Mouse (Mus musculus): Measurements from ENCODE around the gene Cacna2d3.

Gene Cacna2d3

GRCm38 (mm10) chr14:28959042-28959441, 762.6 kb downstream of the Cacna2d3 start:
- DNase-seq (ENCODE audit: extremely low read depth, insufficient read length, low spot score) = no peak

DNA sequence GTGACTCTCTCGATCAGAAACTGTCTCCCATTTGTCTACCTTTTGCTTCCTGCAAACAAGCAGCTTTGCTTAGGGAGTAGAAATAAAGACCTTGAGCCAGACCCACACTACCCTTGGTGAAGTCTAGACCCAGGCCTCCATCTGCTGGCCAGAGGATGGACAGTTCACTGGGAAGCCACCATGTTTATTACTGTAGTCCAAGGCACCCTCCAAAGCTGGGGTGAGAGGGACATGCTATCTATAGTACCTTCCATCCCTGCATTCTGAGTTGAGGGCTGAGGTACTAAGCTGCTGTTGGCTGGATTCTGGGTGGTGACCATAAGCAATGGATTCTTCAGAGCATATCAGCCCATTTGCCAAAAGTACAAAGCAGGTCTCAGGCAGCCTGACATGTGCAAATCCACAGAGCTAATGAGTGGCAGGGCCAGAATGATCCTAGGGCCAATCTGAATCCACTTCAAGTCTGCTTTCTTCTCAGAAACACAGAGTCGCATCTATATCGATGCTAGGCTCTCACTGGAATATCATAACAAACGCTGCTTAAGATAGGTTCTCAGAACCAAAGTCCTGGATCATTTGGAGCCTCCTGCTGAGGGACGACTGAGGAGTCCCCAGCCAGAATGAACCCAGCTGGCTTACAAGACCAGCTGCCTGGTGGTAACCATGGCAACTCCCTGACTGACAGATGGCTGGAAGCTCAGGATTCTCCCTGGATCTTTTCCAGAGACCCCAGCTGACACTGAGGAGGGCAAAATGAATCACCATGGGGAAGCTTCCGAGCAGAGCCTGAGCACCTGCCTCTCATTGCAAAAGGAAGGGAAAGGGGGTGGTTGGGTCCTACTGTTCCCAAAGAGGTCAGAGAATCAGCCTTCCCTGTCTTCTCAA, 763.3 kb downstream of the Cacna2d3 start:
- no peak for DNase-seq (ENCODE audit: extremely low read depth, insufficient read length, low spot score)

GRCm38 (mm10) chr14:28955181-28955580, 766.5 kb downstream of the Cacna2d3 start:
- DNase-seq (ENCODE audit: extremely low read depth, insufficient read length, low spot score) = no peak

GRCm38 (mm10) chr14:28954588-28954987, 767.1 kb downstream of the Cacna2d3 start:
- DNase-seq (ENCODE audit: extremely low read depth, insufficient read length, low spot score) = no peak

DNA sequence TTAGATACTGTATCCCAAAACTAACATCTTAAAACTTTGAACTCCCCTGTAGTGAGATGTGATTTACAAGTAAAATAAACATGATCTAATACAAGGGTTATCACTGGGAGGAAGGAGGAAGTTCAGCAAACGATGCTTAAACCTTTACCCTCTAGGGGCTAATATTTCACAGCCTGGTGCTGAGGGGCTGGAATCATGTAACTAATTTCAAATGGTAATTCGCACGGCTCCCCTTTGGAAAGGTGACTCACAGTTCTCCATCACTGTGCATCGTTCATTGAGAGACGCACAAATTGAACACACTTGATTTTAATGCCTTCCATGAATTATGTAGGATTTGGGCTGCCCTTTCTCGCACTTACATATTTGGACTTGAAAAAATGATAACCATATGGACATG, 767.6 kb downstream of the Cacna2d3 start:
- DNase-seq (ENCODE audit: extremely low read depth, insufficient read length, low spot score) = no peak

DNA sequence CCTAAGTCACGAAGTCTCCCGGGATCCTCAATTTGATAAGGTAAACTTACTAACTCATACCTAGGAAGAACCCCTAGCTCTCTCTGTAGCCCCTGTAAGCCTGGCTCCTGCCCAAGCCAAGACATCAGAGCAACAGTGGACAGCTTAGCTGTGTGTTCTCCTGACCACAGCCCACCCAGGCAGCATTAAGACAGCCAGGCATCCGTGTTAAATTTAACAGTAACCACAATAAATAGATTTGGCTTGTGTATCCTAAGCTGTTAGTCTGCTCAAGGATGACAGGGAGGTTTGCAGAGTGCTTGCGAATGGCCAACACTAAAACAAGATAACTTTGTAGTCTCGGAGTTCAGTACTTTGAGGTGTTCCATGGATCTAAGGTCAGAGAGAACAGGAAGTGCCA, 768.3 kb downstream of the Cacna2d3 start:
- no peak for DNase-seq (ENCODE audit: extremely low read depth, insufficient read length, low spot score)

GRCm38 (mm10) chr14:28950499-28950898, 771.2 kb downstream of the Cacna2d3 start:
- no peak for DNase-seq (ENCODE audit: extremely low read depth, insufficient read length, low spot score)

- DNase-seq (ENCODE audit: extremely low read depth, insufficient read length, low spot score) = no peak
These were observed 771.9 kb downstream of the Cacna2d3 start for GRCm38 (mm10) chr14:28949785-28950184.

DNA sequence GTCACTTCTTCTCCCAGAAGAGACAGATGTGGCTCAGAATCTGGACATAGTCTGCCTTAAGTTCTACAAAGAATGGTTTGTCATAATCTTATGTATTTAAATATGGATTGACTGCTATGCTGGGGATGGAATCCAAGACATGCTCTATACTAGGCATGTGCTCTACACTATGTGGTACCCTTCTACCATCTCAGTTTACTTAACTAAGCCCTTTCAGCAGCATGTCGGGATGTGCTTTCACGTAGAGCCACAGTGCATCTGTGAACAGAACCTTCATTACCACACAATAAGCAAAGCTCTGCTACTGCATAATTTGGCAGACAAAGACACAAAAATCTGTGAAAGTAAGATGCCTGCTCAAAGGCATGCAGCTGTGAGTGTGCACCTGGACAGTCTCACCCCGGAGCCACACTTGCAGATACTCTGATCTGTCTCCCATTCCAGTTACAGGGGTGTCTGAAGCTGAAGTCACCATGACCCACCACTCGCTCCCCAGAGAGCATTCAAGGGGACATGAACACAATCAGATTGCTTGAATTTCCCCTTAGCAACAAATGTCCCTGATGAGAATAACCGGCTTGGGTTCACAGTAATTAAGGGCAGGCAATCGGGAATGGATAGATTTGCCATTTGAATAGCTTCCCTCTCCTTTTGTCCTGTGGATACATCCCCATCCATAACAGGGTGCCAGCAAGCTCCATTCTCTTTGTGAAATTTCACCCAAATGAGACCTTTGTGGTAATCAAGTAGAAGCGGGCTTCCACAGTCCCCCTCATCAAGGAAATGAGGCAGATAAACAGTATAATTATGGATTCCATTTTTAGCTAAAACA, 773.4 kb downstream of the Cacna2d3 start:
- no peak for DNase-seq (ENCODE audit: extremely low read depth, insufficient read length, low spot score)

DNA sequence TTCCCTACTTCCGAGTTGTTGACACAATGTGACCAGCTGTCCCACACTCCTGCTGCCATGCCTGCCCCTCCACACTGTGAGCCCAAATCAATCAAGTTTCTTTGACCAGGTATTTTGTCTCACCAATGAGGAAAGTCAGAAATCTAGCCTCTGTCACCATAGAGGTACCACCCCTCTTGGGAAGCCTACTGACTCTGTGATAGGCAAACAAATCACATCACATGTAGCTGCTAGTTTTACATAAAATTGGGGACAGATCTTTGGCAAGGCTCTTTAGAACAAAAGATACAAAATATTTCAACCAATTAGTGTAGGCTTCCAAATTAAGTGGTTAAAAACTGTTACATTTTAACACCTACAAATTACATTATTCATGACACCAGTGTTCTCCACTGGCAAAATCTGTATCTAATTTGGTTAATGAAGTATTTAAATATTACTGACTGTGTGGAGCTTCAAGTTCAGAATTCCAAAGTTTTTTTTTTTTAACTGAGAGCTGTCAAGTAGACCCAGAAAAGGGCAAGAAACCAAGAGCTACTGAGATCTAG, 788.8 kb downstream of the Cacna2d3 start:
- DNase-seq (ENCODE audit: extremely low read depth, insufficient read length, low spot score) = no peak

GRCm38 (mm10) chr14:28923180-28923961, 798.3 kb downstream of the Cacna2d3 start:
- no peak for DNase-seq (ENCODE audit: extremely low read depth, insufficient read length, low spot score)

- DNase-seq (ENCODE audit: extremely low read depth, insufficient read length, low spot score) = no peak
These were observed 802.8 kb downstream of the Cacna2d3 start for GRCm38 (mm10) chr14:28918871-28919270.

GRCm38 (mm10) chr14:28915004-28915403, 806.7 kb downstream of the Cacna2d3 start:
- no peak for DNase-seq (ENCODE audit: extremely low read depth, insufficient read length, low spot score)

DNA sequence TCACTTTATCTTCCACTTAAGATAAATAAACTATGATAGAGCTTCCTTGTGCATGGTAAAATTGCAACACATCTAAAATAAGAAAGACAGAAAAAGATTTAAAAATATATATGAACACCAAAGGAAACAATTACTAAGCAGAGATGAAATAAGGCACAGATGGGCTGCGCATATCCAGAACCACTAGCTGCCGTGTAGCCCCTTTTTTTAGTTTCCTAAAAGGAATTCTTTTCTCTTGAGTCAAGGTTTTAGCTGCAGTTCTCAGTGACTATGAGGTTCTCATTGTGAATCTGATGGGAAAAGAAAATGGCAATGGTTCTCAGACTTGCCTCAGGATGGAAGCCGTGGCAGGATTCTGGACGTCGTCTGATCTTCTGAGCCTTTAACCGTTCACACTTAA, 814.0 kb downstream of the Cacna2d3 start:
- DNase-seq (ENCODE audit: extremely low read depth, insufficient read length, low spot score) = no peak

GRCm38 (mm10) chr14:28892530-28892929, 829.1 kb downstream of the Cacna2d3 start:
- DNase-seq (ENCODE audit: extremely low read depth, insufficient read length, low spot score) = no peak

GRCm38 (mm10) chr14:28887373-28887772, 834.3 kb downstream of the Cacna2d3 start:
- no peak for DNase-seq (ENCODE audit: extremely low read depth, insufficient read length, low spot score)

- DNase-seq (ENCODE audit: extremely low read depth, insufficient read length, low spot score) = no peak
These were observed 835.0 kb downstream of the Cacna2d3 start for GRCm38 (mm10) chr14:28886661-28887060.

- no peak for DNase-seq (ENCODE audit: extremely low read depth, insufficient read length, low spot score)
These were observed 850.7 kb downstream of the Cacna2d3 start for GRCm38 (mm10) chr14:28870983-28871382.

GRCm38 (mm10) chr14:28870382-28870781, 851.3 kb downstream of the Cacna2d3 start:
- no peak for DNase-seq (ENCODE audit: extremely low read depth, insufficient read length, low spot score)

DNA sequence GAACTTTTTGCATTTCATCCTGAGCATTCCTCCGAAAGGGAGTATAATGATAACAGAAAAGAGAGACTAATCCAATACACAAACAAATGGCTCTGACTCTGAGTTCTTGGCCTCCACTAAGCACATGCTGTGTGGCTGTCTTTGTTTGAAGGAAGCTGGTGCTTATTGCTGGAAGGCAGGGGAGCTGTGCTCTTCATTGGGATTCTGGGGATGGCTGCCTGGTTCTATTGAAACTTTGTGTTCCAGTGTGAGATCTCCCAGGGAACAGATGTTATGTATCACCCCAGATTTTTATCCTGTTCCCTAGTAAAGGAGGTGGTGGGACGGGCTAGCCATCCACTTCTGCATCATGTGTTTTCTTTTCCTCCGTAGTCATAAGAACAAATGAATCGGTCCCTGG, 856.7 kb downstream of the Cacna2d3 start:
- DNase-seq (ENCODE audit: extremely low read depth, insufficient read length, low spot score) = no peak

DNA sequence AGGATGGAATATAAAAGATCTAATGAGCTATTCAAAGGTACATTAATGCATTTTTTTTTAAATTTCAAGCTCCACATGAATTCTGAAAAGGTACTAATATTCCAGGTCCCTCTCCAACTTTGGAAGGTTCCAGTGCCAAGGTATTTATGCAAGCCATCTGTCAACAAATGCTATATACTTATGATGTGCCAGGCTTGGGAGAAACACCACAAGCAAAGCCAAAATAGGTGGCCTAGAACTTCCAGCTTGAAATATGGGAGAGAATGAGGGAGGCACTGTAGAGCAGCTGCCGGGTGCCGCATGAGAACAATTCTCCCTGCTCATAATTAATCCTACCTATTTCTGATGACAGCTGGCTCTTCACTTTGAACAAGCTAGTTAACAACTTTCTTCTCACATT, 860.5 kb downstream of the Cacna2d3 start:
- no peak for DNase-seq (ENCODE audit: extremely low read depth, insufficient read length, low spot score)

Data from 3134 (cell line).